Mouse (Mus musculus): ENCODE data around the gene Trim37.

- TF ChIP-seq CTCF (IDR thresholded peaks at IDR 0.05; ENCODE audit: low read depth) (no peak), EP300 (IDR thresholded peaks at IDR 0.05; ENCODE audit: low read depth) (no peak)
These were observed 48.2 kb downstream of the Trim37 start for GRCm38 (mm10) chr11:87175031-87175430.

All from liver, postnatal 0 days (tissue).